Mouse (Mus musculus): ENCODE results near the gene Gda. TPM values are rescaled to one million over a fixed set of nuclear protein-coding genes. Genes with fewer than 3 reads are reported as not detected.

The Gda gene
- 1.8 and 3.4 TPM in 2 replicates for polyA plus RNA-seq (2015; fragmentation: Nextera tagmentation; extraction: Ambion mirVana)

DNA sequence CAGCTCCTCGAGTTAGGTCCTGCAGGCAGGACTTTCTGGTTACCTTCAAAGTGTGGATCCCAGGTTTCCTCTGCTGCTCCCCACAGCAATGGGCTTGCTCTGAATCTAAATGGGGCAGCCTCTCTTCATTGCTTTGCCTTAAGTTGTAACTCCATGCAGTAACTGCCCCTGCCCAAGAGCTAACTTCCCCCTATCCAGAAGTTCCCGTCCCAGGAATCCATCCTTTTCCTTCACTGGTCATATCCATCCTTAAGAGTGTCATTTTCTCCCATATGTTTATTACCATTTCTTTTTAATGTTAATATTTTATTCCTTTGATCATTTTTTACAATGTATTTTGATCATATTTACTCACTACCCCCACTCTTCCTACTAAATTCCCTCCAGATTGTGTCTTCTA, at the start of gene Gda:
TSS of gene Gda (minus strand) at position 101 of the 400 bp plus-strand sequence.

Other genes with a start within 250 kb of the Gda start
- gene Zfand5, start 201.2 kb downstream of the Gda start, polyA plus RNA-seq (2015; fragmentation: Nextera tagmentation; extraction: Ambion mirVana): 68.7 and 73.1 TPM in 2 replicates
- 41.4 and 42.2 TPM in 2 replicates for gene 1110059E24Rik, start 179.5 kb upstream of the Gda start, polyA plus RNA-seq (2015; fragmentation: Nextera tagmentation; extraction: Ambion mirVana)
- 18.9 and 21.6 TPM in 2 replicates for gene Abhd17b, start 179.7 kb upstream of the Gda start, polyA plus RNA-seq (2015; fragmentation: Nextera tagmentation; extraction: Ambion mirVana)

Measured in urinary bladder, postnatal 0 days (tissue).